Mouse (Mus musculus) embryonic facial prominence, embryonic 15.5 days (tissue): ENCODE measurements around the gene Zbtb46. TPM values are rescaled to one million over a fixed set of nuclear protein-coding genes. Genes with fewer than 3 reads are reported as not detected.

ENCODE experiments used
- ATAC-seq: fragments of 200-750 bp; cut with Nextera tagmentation; 2 replicates; pipeline ENCODE4 v1.8.0; 2017; ENCODE audit warnings: low read depth, moderate TSS enrichment; ENCODE audit not compliant: insufficient number of reproducible peaks, low FRiP score, low TSS enrichment
- H3K27ac ChIP-seq: fragments of 300-500 bp; sonication (generic); replicated peaks from 2 replicates; pipeline ENCODE4 v1.5.1; 2015; ENCODE audit warnings: mild to moderate bottlenecking, inconsistent platforms
- H3K27me3 ChIP-seq: fragments of 300-500 bp; sonication (generic); 2 replicates; pipeline ENCODE4 v1.6.1; 2015; ENCODE audit warnings: inconsistent platforms
- H3K36me3 ChIP-seq: fragments of 300-500 bp; sonication (generic); 2 replicates; pipeline ENCODE4 v1.6.1; 2015; ENCODE audit warnings: mild to moderate bottlenecking, inconsistent platforms
- H3K4me1 ChIP-seq: fragments of 300-500 bp; sonication (generic); 2 replicates; pipeline ENCODE4 v1.6.1; 2015; ENCODE audit warnings: inconsistent platforms
- H3K4me2 ChIP-seq: fragments of 300-500 bp; sonication (generic); replicated peaks from 2 replicates; pipeline ENCODE4 v1.6.1; 2015; ENCODE audit warnings: mild to moderate bottlenecking, inconsistent platforms
- H3K4me3 ChIP-seq: fragments of 300-500 bp; sonication (generic); replicated peaks from 2 replicates; pipeline ENCODE4 v1.5.1; 2015; ENCODE audit warnings: mild to moderate bottlenecking, inconsistent platforms
- H3K9ac ChIP-seq: fragments of 300-500 bp; sonication (generic); 2 replicates; pipeline ENCODE4 v1.6.1; 2015; ENCODE audit warnings: inconsistent platforms
- H3K9me3 ChIP-seq: fragments of 300-500 bp; sonication (generic); replicated peaks from 2 replicates; pipeline ENCODE4 v1.6.1; 2016; ENCODE audit warnings: inconsistent platforms
- WGBS: fragments of 180-500 bp; shearing (Covaris S2); methylation state at CpG from one replicate; pipeline ENCODE4 v1.1.7; 2015; 5-methylcytosine and 5-hydroxymethylcytosine counted together
- polyA plus RNA-seq: library from polyadenylated mRNA; unstranded; fragments of >200 nt; fragmentation: Nextera tagmentation; extraction: Ambion mirVana; gene quantifications from 2 replicates; pipeline ENCODE4 v1.2.1, GENCODE M21; 2015

Zbtb46 gene
- polyA plus RNA-seq, 1 experiment from 2014 or later, result 4.6 TPM

GRCm38 (mm10) chr2:181423834-181424233 is 35.4 kb downstream of the Zbtb46 start:
- Histone ChIP-seq H3K27me3 (no peaks in the 10 kb centered on the region), H3K27ac (no peak overlapping the region), H3K4me3 (no peak overlapping the region), H3K4me2 (no peak overlapping the region), H3K36me3 (no peaks in the 10 kb centered on the region), H3K4me1 (no peaks in the 10 kb centered on the region), H3K9me3 (no peaks in the 10 kb centered on the region), H3K9ac (no peak overlapping the region)
- WGBS, result 92% methylated on average over 9 of the region's 9 CpGs
- no peak for ATAC-seq

GRCm38 (mm10) chr2:181420903-181421638 is 38.2 kb downstream of the Zbtb46 start:
- no peaks in the 10 kb centered on the region for H3K4me1 ChIP-seq
- no peak for ATAC-seq
- no peak overlapping the region for H3K4me2 ChIP-seq
- H3K9me3 ChIP-seq, result no peaks in the 10 kb centered on the region
- H3K27ac ChIP-seq, result no peak overlapping the region
- no peak overlapping the region for H3K4me3 ChIP-seq
- no peaks in the 10 kb centered on the region for H3K27me3 ChIP-seq
- 65% methylated on average over 4 of the region's 4 CpGs for whole genome bisulfite sequencing
- H3K36me3 ChIP-seq, result no peaks in the 10 kb centered on the region
- no peak overlapping the region for H3K9ac ChIP-seq

- Histone ChIP-seq H3K4me1 (no peaks in the 10 kb centered on the region), H3K4me2 (no peak overlapping the region), H3K9me3 (no peaks in the 10 kb centered on the region), H3K27ac (no peak overlapping the region), H3K36me3 (no peaks in the 10 kb centered on the region), H3K9ac (no peak overlapping the region), H3K27me3 (no peaks in the 10 kb centered on the region), H3K4me3 (no peak overlapping the region)
- 82% methylated on average over 4 of the region's 4 CpGs for WGBS
- no peak for ATAC-seq
Measured at GRCm38 (mm10) chr2:181420426-181420825, 38.8 kb downstream of the Zbtb46 start.

GRCm38 (mm10) chr2:181419359-181419758 is 39.9 kb downstream of the Zbtb46 start:
- Histone ChIP-seq H3K27me3 (no peaks in the 10 kb centered on the region), H3K36me3 (no peaks in the 10 kb centered on the region), H3K27ac (no peak overlapping the region), H3K4me2 (no peak overlapping the region), H3K9ac (no peak overlapping the region), H3K4me3 (no peak overlapping the region), H3K4me1 (no peaks in the 10 kb centered on the region), H3K9me3 (no peaks in the 10 kb centered on the region)
- WGBS, result 72% methylated on average over 7 of the region's 7 CpGs
- ATAC-seq, result no peak

GRCm38 (mm10) chr2:181415945-181416344 is 43.3 kb downstream of the Zbtb46 start:
- no peak for ATAC-seq
- 49% methylated on average over 3 of the region's 3 CpGs for WGBS

GRCm38 (mm10) chr2:181413141-181413540 is 46.1 kb downstream of the Zbtb46 start:
- Histone ChIP-seq H3K27ac (no peak overlapping the region), H3K9ac (no peak overlapping the region), H3K27me3 (no peaks in the 10 kb centered on the region), H3K4me3 (no peak overlapping the region), H3K4me1 (no peaks in the 10 kb centered on the region), H3K9me3 (no peaks in the 10 kb centered on the region), H3K36me3 (no peaks in the 10 kb centered on the region), H3K4me2 (no peak overlapping the region)
- WGBS, result 31% methylated on average over 2 of the region's 2 CpGs
- no peak for ATAC-seq

More at GRCm38 (mm10) chr2:181415945-181416344, 43.3 kb downstream of the Zbtb46 start:
- Histone ChIP-seq H3K27me3 (no peaks in the 10 kb centered on the region), H3K4me1 (no peaks in the 10 kb centered on the region), H3K36me3 (no peaks in the 10 kb centered on the region), H3K9ac (no peak overlapping the region), H3K4me2 (no peak overlapping the region), H3K4me3 (no peak overlapping the region), H3K27ac (no peak overlapping the region), H3K9me3 (no peaks in the 10 kb centered on the region)

GRCm38 (mm10) chr2:181410760-181411473 is 48.3 kb downstream of the Zbtb46 start:
- Histone ChIP-seq H3K9ac (no peak overlapping the region), H3K4me2 (no peak overlapping the region), H3K27me3 (no peaks in the 10 kb centered on the region), H3K36me3 (no peaks in the 10 kb centered on the region), H3K27ac (no peak overlapping the region), H3K4me1 (no peaks in the 10 kb centered on the region), H3K4me3 (no peak overlapping the region), H3K9me3 (no peaks in the 10 kb centered on the region)
- ATAC-seq, result no peak
- WGBS, result 42% methylated on average over 4 of the region's 4 CpGs

GRCm38 (mm10) chr2:181409643-181410042 is 49.6 kb downstream of the Zbtb46 start:
- Histone ChIP-seq H3K4me2 (no peak overlapping the region), H3K27me3 (no peaks in the 10 kb centered on the region), H3K4me1 (no peaks in the 10 kb centered on the region), H3K27ac (no peak overlapping the region), H3K9me3 (no peaks in the 10 kb centered on the region), H3K9ac (no peak overlapping the region), H3K4me3 (no peak overlapping the region), H3K36me3 (no peaks in the 10 kb centered on the region)
- no peak for ATAC-seq
- 79% methylated on average over 7 of the region's 7 CpGs for WGBS

GRCm38 (mm10) chr2:181403722-181404121 is 55.5 kb downstream of the Zbtb46 start:
- no peak for ATAC-seq
- H3K27ac ChIP-seq, result no peak overlapping the region
- no peak overlapping the region for H3K9ac ChIP-seq
- H3K4me1 ChIP-seq, result no peaks in the 10 kb centered on the region
- H3K4me3 ChIP-seq, result no peak overlapping the region
- H3K4me2 ChIP-seq, result no peak overlapping the region
- no peaks in the 10 kb centered on the region for H3K27me3 ChIP-seq
- WGBS, result 87% methylated on average over 3 of the region's 3 CpGs
- no peaks in the 10 kb centered on the region for H3K36me3 ChIP-seq
- no peaks in the 10 kb centered on the region for H3K9me3 ChIP-seq

GRCm38 (mm10) chr2:181401497-181401896 is 57.7 kb downstream of the Zbtb46 start:
- H3K9me3 ChIP-seq, result no peaks in the 10 kb centered on the region
- no peaks in the 10 kb centered on the region for H3K4me1 ChIP-seq
- no peaks in the 10 kb centered on the region for H3K36me3 ChIP-seq
- no peak overlapping the region for H3K9ac ChIP-seq
- no peak overlapping the region for H3K4me2 ChIP-seq
- WGBS, result 33% methylated on average over 1 of the region's 1 CpGs
- no peak overlapping the region for H3K4me3 ChIP-seq
- no peak for ATAC-seq
- H3K27me3 ChIP-seq, result no peaks in the 10 kb centered on the region
- H3K27ac ChIP-seq, result no peak overlapping the region

GRCm38 (mm10) chr2:181397207-181397761 is 61.9 kb downstream of the Zbtb46 start:
- ATAC-seq, result no peak
- WGBS, result 73% methylated on average over 5 of the region's 5 CpGs

More at GRCm38 (mm10) chr2:181397207-181397761, 61.9 kb downstream of the Zbtb46 start:
- Histone ChIP-seq H3K27me3 (no peaks in the 10 kb centered on the region), H3K4me2 (no peak overlapping the region), H3K9me3 (no peaks in the 10 kb centered on the region), H3K36me3 (no peaks in the 10 kb centered on the region), H3K4me1 (no peaks in the 10 kb centered on the region), H3K9ac (no peak overlapping the region), H3K27ac (no peak overlapping the region), H3K4me3 (no peak overlapping the region)
